Mouse (Mus musculus): Measurements from ENCODE around the gene Rapgef5. TPM values are rescaled to one million over a fixed set of nuclear protein-coding genes. Genes with fewer than 3 reads are reported as not detected.

Gene Rapgef5
- polyA plus RNA-seq (2012) = not detected in 2 replicates

DNA sequence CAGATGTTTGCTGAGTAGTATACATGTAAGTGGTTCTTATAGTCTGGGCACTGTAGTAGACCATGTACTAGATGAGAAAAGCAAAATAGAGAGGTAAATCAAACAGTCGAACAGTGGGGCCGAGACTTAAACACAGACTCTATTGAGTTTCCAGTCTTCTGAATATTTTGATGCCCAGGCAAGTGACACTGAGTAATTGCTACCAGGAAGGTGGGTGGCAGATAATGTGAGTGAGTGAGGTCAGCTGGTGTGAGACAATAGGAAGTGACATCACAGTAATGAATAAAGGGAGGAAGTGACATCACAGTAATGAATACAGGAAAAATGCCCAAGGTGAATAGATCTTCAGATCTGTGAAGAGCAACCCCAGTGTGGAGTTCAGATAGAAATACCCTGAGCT lies at the start of gene Rapgef5:
TSS of gene Rapgef5 (plus strand) at position 301 of the 400 bp plus-strand sequence.
- no peak for TF ChIP-seq GATA1 (IDR thresholded peaks at IDR 0.05; ENCODE audit: low read length)

GRCm38 (mm10) chr12:117468329-117468728 lies 48.0 kb upstream of the Rapgef5 start:
- no peak for TF ChIP-seq GATA1 (IDR thresholded peaks at IDR 0.05; ENCODE audit: low read length)

DNA sequence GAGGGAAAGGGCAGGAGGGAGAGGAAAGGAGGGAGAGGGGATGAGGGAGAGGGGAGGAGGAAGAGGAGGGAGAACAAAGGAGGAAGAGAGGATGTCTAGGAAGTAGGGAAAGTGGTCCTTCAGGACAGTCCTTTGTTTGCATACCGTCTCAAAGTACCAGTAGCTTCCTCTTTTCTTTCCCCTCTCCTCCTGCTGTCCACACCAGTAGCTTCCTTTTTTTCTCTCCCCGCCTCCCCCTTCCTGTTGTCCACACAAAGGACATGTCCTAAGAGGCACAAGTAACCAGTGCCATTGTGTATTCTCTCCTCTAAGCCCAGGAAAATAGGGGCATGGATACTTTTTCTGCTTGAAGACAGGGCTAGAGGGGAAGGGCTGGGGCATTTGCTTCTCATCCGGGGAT lies 37.3 kb upstream of the Rapgef5 start:
- no peak for TF ChIP-seq GATA1 (IDR thresholded peaks at IDR 0.05; ENCODE audit: low read length)

DNA sequence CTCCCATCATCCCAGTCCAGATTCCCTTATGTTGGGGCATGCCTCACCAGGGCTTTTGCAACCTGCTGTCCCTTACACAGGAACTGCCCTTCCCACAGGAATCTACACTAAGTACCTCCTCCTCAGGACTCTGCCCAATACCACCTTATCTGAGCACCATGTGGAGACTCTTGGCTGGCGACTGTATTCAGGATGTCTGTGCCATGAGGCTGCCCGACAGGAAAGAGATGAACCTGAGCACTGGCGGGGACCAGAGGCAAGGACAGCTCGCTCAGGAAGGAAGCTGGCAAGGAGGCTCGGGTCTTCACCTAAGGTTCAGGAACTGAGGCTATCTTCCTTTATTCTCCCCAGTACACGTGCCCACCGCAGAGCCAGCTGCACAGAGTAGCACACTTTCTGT lies 36.6 kb upstream of the Rapgef5 start:
- no peak for TF ChIP-seq GATA1 (IDR thresholded peaks at IDR 0.05; ENCODE audit: low read length)

- no peak for TF ChIP-seq GATA1 (IDR thresholded peaks at IDR 0.05; ENCODE audit: low read length)
Measured at GRCm38 (mm10) chr12:117480958-117481357, 35.3 kb upstream of the Rapgef5 start.

GRCm38 (mm10) chr12:117482665-117483064 lies 33.6 kb upstream of the Rapgef5 start:
- no peak for TF ChIP-seq GATA1 (IDR thresholded peaks at IDR 0.05; ENCODE audit: low read length)

GRCm38 (mm10) chr12:117486118-117487057 lies 29.9 kb upstream of the Rapgef5 start:
- TF ChIP-seq GATA1 (IDR thresholded peaks at IDR 0.05; ENCODE audit: low read length) = no peak

GRCm38 (mm10) chr12:117496501-117497176 lies 19.6 kb upstream of the Rapgef5 start:
- TF ChIP-seq GATA1 (IDR thresholded peaks at IDR 0.05; ENCODE audit: low read length) = no peak

DNA sequence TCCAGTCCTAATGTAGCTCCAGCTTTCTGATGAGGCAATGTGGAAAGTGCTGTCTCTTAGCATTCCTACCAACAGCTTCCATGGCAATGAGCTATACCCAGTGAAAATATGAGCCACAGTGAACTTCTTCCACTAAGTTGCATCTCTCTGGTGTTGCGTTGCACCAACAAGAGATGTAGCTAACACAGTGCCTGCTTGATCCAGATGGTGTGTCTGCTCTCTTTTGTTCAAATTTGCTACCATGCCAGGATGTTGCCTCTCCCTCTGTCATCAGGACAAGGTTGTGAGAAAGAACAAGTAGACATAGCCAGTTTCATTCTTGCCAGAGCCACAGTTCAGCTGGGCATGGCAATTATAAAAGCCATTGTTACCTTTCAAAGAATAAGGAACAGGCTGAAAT lies 18.9 kb upstream of the Rapgef5 start:
- no peak for TF ChIP-seq GATA1 (IDR thresholded peaks at IDR 0.05; ENCODE audit: low read length)

GRCm38 (mm10) chr12:117499242-117499641 lies 17.0 kb upstream of the Rapgef5 start:
- no peak for TF ChIP-seq GATA1 (IDR thresholded peaks at IDR 0.05; ENCODE audit: low read length)

GRCm38 (mm10) chr12:117501180-117501579 lies 15.1 kb upstream of the Rapgef5 start:
- TF ChIP-seq GATA1 (IDR thresholded peaks at IDR 0.05; ENCODE audit: low read length) = no peak

- no peak for TF ChIP-seq GATA1 (IDR thresholded peaks at IDR 0.05; ENCODE audit: low read length)
Measured at GRCm38 (mm10) chr12:117502834-117503233, 13.4 kb upstream of the Rapgef5 start.

DNA sequence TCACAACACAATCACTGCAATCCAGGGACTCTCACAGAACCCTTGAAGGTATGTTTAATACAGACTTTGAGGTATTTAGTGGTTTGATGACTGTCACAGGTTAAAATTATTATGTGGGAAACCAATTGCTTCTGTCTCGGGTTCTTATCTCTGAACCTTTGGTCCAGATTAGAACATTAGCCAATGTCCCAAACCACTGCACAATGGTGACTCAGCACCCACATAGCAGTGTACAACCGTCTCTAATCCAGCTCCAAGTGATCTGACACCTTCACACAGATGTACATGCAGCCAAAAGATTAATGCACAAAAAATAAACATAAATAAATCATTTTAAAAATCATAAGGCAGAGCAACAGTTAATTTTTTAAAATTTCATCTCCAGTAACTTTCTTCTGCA lies 11.1 kb upstream of the Rapgef5 start:
- TF ChIP-seq GATA1 (IDR thresholded peaks at IDR 0.05; ENCODE audit: low read length) = no peak

DNA sequence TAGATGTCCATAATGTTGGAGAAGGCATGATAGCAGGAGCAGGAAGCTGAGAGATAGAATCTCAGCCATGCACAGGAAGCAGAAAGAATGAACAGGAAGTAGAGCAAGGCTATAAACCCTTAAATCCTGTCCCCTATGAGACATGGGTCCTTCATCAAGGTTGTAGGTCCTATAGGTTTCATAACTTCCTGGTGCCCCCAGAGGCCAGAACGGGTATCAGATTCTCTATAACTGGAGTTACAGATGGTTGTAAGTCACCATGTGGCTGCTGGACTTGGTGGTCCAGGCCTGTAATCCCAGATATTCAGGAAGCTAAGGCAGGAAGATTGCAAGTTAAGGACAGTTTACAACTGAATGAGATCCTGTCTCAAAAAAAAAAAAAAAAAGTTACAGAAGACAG lies 8.5 kb upstream of the Rapgef5 start:
- no peak for TF ChIP-seq GATA1 (IDR thresholded peaks at IDR 0.05; ENCODE audit: low read length)

DNA sequence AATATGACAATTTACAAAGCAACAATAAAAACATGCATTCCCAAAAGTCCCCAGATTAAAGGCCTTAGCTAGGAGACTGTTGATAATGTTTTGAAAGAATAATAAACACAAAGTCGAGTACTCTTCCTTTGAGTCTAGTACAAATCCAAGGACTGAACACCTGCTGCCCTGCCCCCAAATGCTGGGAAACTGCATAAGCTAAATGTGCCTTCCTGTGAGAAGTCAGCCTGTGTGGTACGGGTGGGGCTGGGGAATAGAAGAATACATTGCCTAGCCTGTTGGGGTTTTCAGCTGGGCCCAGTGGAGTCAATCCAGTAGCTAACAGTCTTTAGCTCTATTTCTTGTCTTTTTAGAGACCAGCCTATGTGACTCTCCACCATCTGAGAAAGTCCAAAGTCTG lies 6.4 kb upstream of the Rapgef5 start:
- no peak for TF ChIP-seq GATA1 (IDR thresholded peaks at IDR 0.05; ENCODE audit: low read length)

DNA sequence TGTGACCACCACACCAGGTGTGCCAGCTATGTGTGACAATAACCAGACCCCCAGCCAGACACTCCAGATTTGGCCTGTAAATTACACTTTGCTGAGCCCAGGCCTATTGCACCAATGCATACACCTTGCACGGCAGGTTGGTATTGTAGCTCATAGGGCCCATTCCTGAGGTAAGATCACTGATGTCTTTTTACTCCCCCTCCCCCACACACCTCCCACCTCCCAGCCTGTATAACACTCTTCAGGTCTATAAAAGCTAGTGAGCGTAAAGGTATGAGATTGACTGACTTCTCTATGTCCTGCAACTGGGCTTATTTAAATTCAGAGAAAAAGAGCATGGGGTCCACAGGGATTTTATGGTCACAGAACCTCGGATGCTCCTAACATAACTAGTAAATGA lies 3.8 kb upstream of the Rapgef5 start:
- no peak for TF ChIP-seq GATA1 (IDR thresholded peaks at IDR 0.05; ENCODE audit: low read length)
